Mouse (Mus musculus) lung, adult 2 months (tissue): ENCODE results near the gene Ncor2.

ENCODE experiments used
- CTCF ChIP-seq: fragments of 200-500 bp; IDR thresholded peaks from 2 replicates; pipeline ENCODE4 v1.5.1; 2011; ENCODE audit warnings: mild to moderate bottlenecking, low read length, control low read depth; ENCODE audit not compliant: insufficient read depth
- POLR2A ChIP-seq: fragments of 200-500 bp; IDR thresholded peaks from 2 replicates; pipeline ENCODE4 v1.6.1; 2011; ENCODE audit warnings: low read depth, mild to moderate bottlenecking, control low read depth, low read length, borderline replicate concordance; ENCODE audit errors: extremely low read depth

- no peak for TF ChIP-seq CTCF
- TF ChIP-seq POLR2A = no peak
Observed at GRCm38 (mm10) chr5:125095525-125096175, 83.4 kb downstream of the Ncor2 start.
